ENCODE assay signal across 20 mouse cellular contexts in genomic region chr7:26983151-26983550, GRCm38 (mm10). TPM values are rescaled to one million over a fixed set of nuclear protein-coding genes. Genes with fewer than 3 reads are reported as not detected.
DNase-seq lines count a peak whose midpoint lies in the region; TF ChIP-seq lines count a peak whose summit lies in the region.
"Not testable (repeated sequence)": the region's sequence is repeated elsewhere in the genome, so short reads cannot be mapped to it uniquely, and the experiment has no call there.
"Had no signal": no experiment of that assay in that cellular context is flagged by ENCODE, and none has a peak within 500 bp of the region (broad histone marks: within the 10 kb centered on the region; RNA-seq: fewer than 3 reads in every experiment).

No protein-coding gene starts in this region.

- H3K27ac ChIP-seq in ES-Bruce4 (ENCODE audit: insufficient read depth, low read length) (peak overlapping the region; percentile 96), ES-E14 (ENCODE audit: insufficient read depth, low read depth, low read length, poor library complexity, severe bottlenecking) (peak overlapping the region; percentile 91)

- in situ Hi-C loops in ES-E14 (cut with MboI; ENCODE audit: low sequenced_read_pairs in 2 of 2, unreplicated experiment in 2 of 2) = not testable (repeated sequence)

- DNase-seq in ES-CJ7 (ENCODE audit: low read depth, low spot score) (peak; percentile 81), ES-E14 (ENCODE audit: low read depth, low spot score) (peak; percentile 48), R1 (ENCODE audit: low read depth, low spot score) (peak; percentile 94), WW6 (ENCODE audit: low read depth, low spot score) (peak; percentile 3), ZHBTc4 (ENCODE audit: low read depth, low spot score) (peak; percentile 81)

- not testable (repeated sequence) for H3K9ac ChIP-seq in ES-Bruce4 (ENCODE audit: low read depth, poor library complexity, severe bottlenecking); ES-E14 (ENCODE audit: insufficient read depth, low read depth, low read length, poor library complexity, severe bottlenecking)

- not testable (repeated sequence) for H3K4me1 ChIP-seq in ES-Bruce4 (ENCODE audit: control insufficient read depth, insufficient read depth, low read length); ES-E14 (ENCODE audit: control insufficient read depth in 2 of 2, insufficient read depth in 2 of 2, low read length in 2 of 2, poor library complexity in 1 of 2)

- TF ChIP-seq CTCF in ES-Bruce4 (IDR thresholded peaks at IDR 0.05; ENCODE audit: low read depth, low read length) = not testable (repeated sequence)

- not testable (repeated sequence) for H3K4me3 ChIP-seq in ES-Bruce4 (ENCODE audit: low read depth, low read length); ES-E14 (ENCODE audit: insufficient read depth in 1 of 2, low read depth in 1 of 2, low read length in 2 of 2, poor library complexity in 1 of 2, severe bottlenecking in 1 of 2)

- TF ChIP-seq EP300 in ES-Bruce4 (IDR thresholded peaks at IDR 0.05; ENCODE audit: insufficient read depth, low read depth, low read length) = not testable (repeated sequence)

- not testable (repeated sequence) for H3K9me3 ChIP-seq in ES-Bruce4 (replicated peaks; ENCODE audit: control insufficient read depth, insufficient read depth, low read length, poor library complexity, severe bottlenecking); ES-E14 (ENCODE audit: control insufficient read depth, insufficient read depth, low read depth, low read length)

- TF ChIP-seq POLR2A in ES-Bruce4 (IDR thresholded peaks at IDR 0.05; ENCODE audit: insufficient read depth, low read length) = not testable (repeated sequence)

- H3K36me3 ChIP-seq in ES-Bruce4 (ENCODE audit: control insufficient read depth, insufficient read depth, low read length, poor library complexity, severe bottlenecking); ES-E14 (ENCODE audit: control insufficient read depth, insufficient read depth, low read length, poor library complexity, severe bottlenecking): not testable (repeated sequence)

- H3K27me3 ChIP-seq in ES-Bruce4 (ENCODE audit: control insufficient read depth, insufficient read depth, low read length, poor library complexity, severe bottlenecking) = not testable (repeated sequence)

RNA-seq across cellular contexts. Expression of gene Cyp2a22, which starts 44.0 kb away (rescaled TPM):
- not detected in 2 replicates for polyA plus RNA-seq in ES-Bruce4 (2011; ENCODE audit: insufficient read depth, insufficient read length, low read depth, missing spikeins)
- not detected in 2 replicates for total RNA-seq in ES-E14 (2012; rRNA removed)
- total RNA-seq: adrenal gland, adult 18-20 months; adrenal gland, adult 2 months; adrenal gland, adult 8-10 months; adrenal gland, postnatal 25 days; adrenal gland, postnatal 36 days; CH12.LX; MEL had no signal
- polyA plus RNA-seq: activated CD4-positive, CD25-positive, alpha-beta regulatory T cell, adult 4 months; adrenal gland, adult 2 months; brain, embryonic 14.5 days; C2C12; CD4-positive, CD25-positive, alpha-beta regulatory T cell, adult 4 months; cerebellum, adult 2 months; G1E; Patski had no signal

RNA-seq across cellular contexts. Expression of gene Cyp2a12, which starts 45.7 kb away (rescaled TPM):
- polyA plus RNA-seq in ES-Bruce4 (2011; ENCODE audit: insufficient read depth, insufficient read length, low read depth, missing spikeins) = not detected in 2 replicates
- total RNA-seq in ES-E14 (2012; rRNA removed) = not detected in 2 replicates
- total RNA-seq: CH12.LX, G1E, MEL had no signal
- polyA plus RNA-seq: activated CD4-positive, CD25-positive, alpha-beta regulatory T cell, adult 4 months; brain, embryonic 14.5 days; C2C12; CD4-positive, CD25-positive, alpha-beta regulatory T cell, adult 4 months; cerebellum, adult 2 months; G1E; Patski had no signal

Comparison
In these comparisons a context has a peak if more than half of its experiments do, and no peak if none do; other contexts are left out.
1. DNase-seq: peak in every context shown above with its lines; median percentile 94 in R1; 81 in ES-CJ7; 81 in ZHBTc4; 48 in ES-E14; 3 in WW6.